Mouse (Mus musculus): ENCODE measurements around the gene Set.

DNA sequence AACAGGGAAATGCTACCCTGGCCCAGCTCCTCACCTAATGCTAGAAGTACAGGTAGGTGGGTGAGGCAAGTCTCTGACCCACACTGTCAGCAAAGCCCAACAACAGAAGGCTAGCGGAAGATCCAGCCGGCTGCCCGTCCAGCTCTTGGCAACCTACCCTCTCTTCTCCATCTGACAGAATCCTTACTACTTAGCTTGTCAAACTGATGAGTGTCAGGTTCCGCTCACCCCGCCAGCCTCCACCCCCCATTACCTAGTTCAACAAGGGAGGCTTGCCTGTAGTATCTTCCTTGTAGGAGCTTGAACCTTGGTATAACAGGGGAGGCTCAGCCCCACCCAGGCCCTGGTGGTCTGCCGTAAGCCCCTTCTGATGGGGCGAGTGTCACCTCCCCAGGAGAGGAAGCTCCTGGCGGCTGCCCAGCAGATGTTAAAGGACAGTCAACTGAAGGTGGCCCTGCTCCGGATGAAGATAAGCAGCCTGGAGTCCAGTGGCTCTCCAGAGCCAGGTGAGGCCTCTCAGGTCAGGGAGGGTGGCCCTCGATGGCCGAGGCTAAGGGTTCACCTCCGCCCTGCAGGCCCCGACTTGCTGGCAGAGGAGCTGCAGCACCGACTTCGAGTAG, 23.1 kb downstream of the Set start:
- TF ChIP-seq CTCF (IDR thresholded peaks at IDR 0.05; ENCODE audit: borderline replicate concordance, insufficient read depth, low read depth, low read length) (no peak), POLR2A (IDR thresholded peaks at IDR 0.05; ENCODE audit: borderline replicate concordance, insufficient read depth, low read length) (no peak)
